Mouse (Mus musculus) gastrocnemius, postnatal 36 days (tissue): ENCODE data around the gene Cygb. TPM values are rescaled to one million over a fixed set of nuclear protein-coding genes. Genes with fewer than 3 reads are reported as not detected.
"Not testable (repeated sequence)": the region's sequence is repeated elsewhere in the genome, so short reads cannot be mapped to it uniquely, and the experiment has no call there.

Experiments
- DNase-seq, 2 experiments: peaks; one replicate each; pipeline ENCODE4 v3.0.0; 2022
- intact Hi-C: fragments of 180-260 bp; cut with DNase I; formaldehyde crosslinking; loops from one replicate; pipeline ENCODE4 v1.15.1; 2025
- total RNA-seq, 2 experiments: library from RNA; stranded (reverse); gene quantifications; 2 replicates each; pipeline ENCODE4 v1.2.3; 2021

Gene Cygb
- total RNA-seq, 2 experiments from 2014 or later, result 8.4 to 13.6 TPM

GRCm38 (mm10) chr11:116644225-116645112, 9.6 kb downstream of the Cygb start:
- intact Hi-C loops, result loop anchor here (1.0 kb wide), 1 partner anchor 164 kb away; no protein-coding TSS in a partner anchor
- DNase-seq, result peak in 1 of 2 experiments; percentile 37

GRCm38 (mm10) chr11:116643579-116644224, 10.4 kb downstream of the Cygb start:
- intact Hi-C loops, result loop anchor here (1.0 kb wide), 2 partner anchors 26 to 165 kb away; no protein-coding TSS in a partner anchor
- peak in 1 of 2 experiments; percentile 31 for DNase-seq

- peak; percentile 83 to 89 for DNase-seq
- intact Hi-C loops, result loop anchor here (1.0 kb wide), 1 partner anchor 26 kb away; no protein-coding TSS in a partner anchor
Observed at GRCm38 (mm10) chr11:116642681-116643578, 11.2 kb downstream of the Cygb start.

GRCm38 (mm10) chr11:116641731-116642130, 12.4 kb downstream of the Cygb start:
- DNase-seq, result no peak
- intact Hi-C loops, result no loop called here

- intact Hi-C loops, result no loop called here
- DNase-seq, result no peak
Observed at GRCm38 (mm10) chr11:116641168-116641567, 12.9 kb downstream of the Cygb start.

- intact Hi-C loops, DNase-seq: not testable (repeated sequence)
Observed at GRCm38 (mm10) chr11:116636607-116637006, 17.5 kb downstream of the Cygb start.

- no peak for DNase-seq
- intact Hi-C loops, result no loop called here
Observed at GRCm38 (mm10) chr11:116632962-116633361, 21.2 kb downstream of the Cygb start.

GRCm38 (mm10) chr11:116630171-116630965, 23.7 kb downstream of the Cygb start:
- intact Hi-C loops, result no loop called here
- DNase-seq, result no peak

GRCm38 (mm10) chr11:116629472-116629871, 24.6 kb downstream of the Cygb start:
- DNase-seq, result no peak
- intact Hi-C loops, result loop anchor here (2.0 kb wide), 2 partner anchors 43 to 75 kb away; partner anchors contain the start of gene Aanat

GRCm38 (mm10) chr11:116628712-116629111, 25.4 kb downstream of the Cygb start:
- intact Hi-C loops, result loop anchor here (2.0 kb wide), 2 partner anchors 42 to 74 kb away; partner anchors contain the start of gene Aanat
- DNase-seq, result peak; percentile 67 to 79

- DNase-seq, result no peak
- intact Hi-C loops, result loop anchor here (2.0 kb wide), 2 partner anchors 41 to 73 kb away; partner anchors contain the start of gene Aanat
Observed at GRCm38 (mm10) chr11:116627072-116628020, 26.8 kb downstream of the Cygb start.

- intact Hi-C loops, result no loop called here
- no peak for DNase-seq
Observed at GRCm38 (mm10) chr11:116626299-116627071, 27.6 kb downstream of the Cygb start, which contains the start of gene Rhbdf2. Gene Rhbdf2, minus strand, starts transcription at chr11:116627019.

- peak in 1 of 2 experiments; percentile 47 for DNase-seq
- intact Hi-C loops, result no loop called here
Observed at GRCm38 (mm10) chr11:116625081-116626000, 28.8 kb downstream of the Cygb start.

- peak; percentile 74 to 82 for DNase-seq
- intact Hi-C loops, result no loop called here
Observed at GRCm38 (mm10) chr11:116624131-116624832, 29.8 kb downstream of the Cygb start.

GRCm38 (mm10) chr11:116623281-116624124, 30.6 kb downstream of the Cygb start:
- intact Hi-C loops, result no loop called here
- DNase-seq, result no peak
